In genomic region chr15:79040501-79041416, GRCm38 (mm10) we compare ENCODE assay signal across 8 mouse cellular contexts. TPM values are rescaled to one million over a fixed set of nuclear protein-coding genes. Genes with fewer than 3 reads are reported as not detected.
A peak's percentile ranks its signal among the peaks of the same experiment; 100 is the strongest.
DNase-seq lines count a peak whose midpoint lies in the region; ATAC-seq lines count a peak whose summit lies in the region.

No protein-coding gene starts in this region.

- no peak overlapping the region for H3K9ac ChIP-seq in lung, embryonic 15.5 days
- H3K9ac ChIP-seq in embryonic facial prominence, embryonic 13.5 days: peak overlapping the region; percentile 61
- peak overlapping the region; percentile 42 for H3K9ac ChIP-seq in kidney, embryonic 14.5 days (ENCODE audit: low read depth, low read length)
- peak overlapping the region; percentile 52 for H3K9ac ChIP-seq in midbrain, embryonic 16.5 days (ENCODE audit: low read depth, low read length)

- DNase-seq in lung, adult 18-20 months: no peak
- DNase-seq in left cerebral cortex, postnatal 25 days (ENCODE audit: low spot score in 2 of 2): no peak
- DNase-seq in frontal cortex, adult 2 months (ENCODE audit: extremely low spot score in 1 of 2, low spot score in 1 of 2): no peak
- no peak for DNase-seq in layer of hippocampus, adult 11-12 months (ENCODE audit: low spot score)

- intact Hi-C loops in left cerebral cortex, postnatal 25 days (cut with DNase I): no loop called here

- H3K36me3 ChIP-seq in lung, embryonic 15.5 days: no peaks in the 10 kb centered on the region; the same call in 1 of the 2 replicates
- peaks cover 19% of the 10 kb centered on the region for H3K36me3 ChIP-seq in embryonic facial prominence, embryonic 13.5 days
- H3K36me3 ChIP-seq in kidney, embryonic 14.5 days (ENCODE audit: control insufficient read depth, insufficient read depth, low read length): peaks cover 16% of the 10 kb centered on the region
- no peaks in the 10 kb centered on the region for H3K36me3 ChIP-seq in midbrain, embryonic 16.5 days (ENCODE audit: control insufficient read depth, insufficient read depth, low read length)

- no peak overlapping the region for H3K27ac ChIP-seq in lung, embryonic 15.5 days
- no peak overlapping the region for H3K27ac ChIP-seq in embryonic facial prominence, embryonic 13.5 days
- H3K27ac ChIP-seq in kidney, embryonic 14.5 days (ENCODE audit: low read depth, low read length): no peak overlapping the region
- no peak overlapping the region for H3K27ac ChIP-seq in midbrain, embryonic 16.5 days (ENCODE audit: low read length)

- H3K9me3 ChIP-seq in lung, embryonic 15.5 days: no peaks in the 10 kb centered on the region
- H3K9me3 ChIP-seq in embryonic facial prominence, embryonic 13.5 days: no peaks in the 10 kb centered on the region
- H3K9me3 ChIP-seq in kidney, embryonic 14.5 days (ENCODE audit: control insufficient read depth, low read length): no peaks in the 10 kb centered on the region
- no peaks in the 10 kb centered on the region for H3K9me3 ChIP-seq in midbrain, embryonic 16.5 days (replicated peaks; ENCODE audit: control insufficient read depth, low read length, poor library complexity, severe bottlenecking)

- H3K4me2 ChIP-seq in lung, embryonic 15.5 days: peak overlapping the region; percentile 50
- H3K4me2 ChIP-seq in embryonic facial prominence, embryonic 13.5 days: peak overlapping the region; percentile 64
- H3K4me2 ChIP-seq in kidney, embryonic 14.5 days (replicated peaks; ENCODE audit: low read depth, low read length): peak overlapping the region; percentile 50
- peak overlapping the region; percentile 51 for H3K4me2 ChIP-seq in midbrain, embryonic 16.5 days (ENCODE audit: low read length)

- peaks cover 55% of the 10 kb centered on the region for H3K27me3 ChIP-seq in lung, embryonic 15.5 days
- H3K27me3 ChIP-seq in embryonic facial prominence, embryonic 13.5 days: peaks cover 54% of the 10 kb centered on the region
- H3K27me3 ChIP-seq in kidney, embryonic 14.5 days (ENCODE audit: control insufficient read depth, insufficient read depth, low read length): peaks cover 31% of the 10 kb centered on the region
- H3K27me3 ChIP-seq in midbrain, embryonic 16.5 days (ENCODE audit: control insufficient read depth, insufficient read depth, low read depth, low read length): peaks cover 27% of the 10 kb centered on the region

- H3K4me1 ChIP-seq in lung, embryonic 15.5 days: peaks cover 31% of the 10 kb centered on the region
- peaks cover 44% of the 10 kb centered on the region for H3K4me1 ChIP-seq in embryonic facial prominence, embryonic 13.5 days
- peaks cover 23% of the 10 kb centered on the region for H3K4me1 ChIP-seq in kidney, embryonic 14.5 days (ENCODE audit: control insufficient read depth, insufficient read depth, low read length)
- peaks cover 6% of the 10 kb centered on the region; the same call in 1 of the 2 replicates for H3K4me1 ChIP-seq in midbrain, embryonic 16.5 days (ENCODE audit: control insufficient read depth, insufficient read depth, low read length)

- WGBS in lung, embryonic 15.5 days: 15% methylated on average over 24 of the region's 24 CpGs
- 21% methylated on average over 24 of the region's 24 CpGs for WGBS in embryonic facial prominence, embryonic 13.5 days
- WGBS in kidney, embryonic 14.5 days: 15% methylated on average over 24 of the region's 24 CpGs
- WGBS in midbrain, embryonic 16.5 days: 22% methylated on average over 24 of the region's 24 CpGs

- H3K4me3 ChIP-seq in lung, embryonic 15.5 days: peak overlapping the region; percentile 22
- H3K4me3 ChIP-seq in embryonic facial prominence, embryonic 13.5 days: peak overlapping the region; percentile 35
- peak overlapping the region; percentile 30 for H3K4me3 ChIP-seq in kidney, embryonic 14.5 days (ENCODE audit: low read length)
- H3K4me3 ChIP-seq in midbrain, embryonic 16.5 days (ENCODE audit: low read depth, low read length): peak overlapping the region; percentile 27

- no peak for ATAC-seq in lung, embryonic 15.5 days (ENCODE audit: borderline replicate concordance, extremely low read depth, low FRiP score, low TSS enrichment)
- ATAC-seq in embryonic facial prominence, embryonic 13.5 days (ENCODE audit: insufficient number of reproducible peaks, insufficient read depth, low FRiP score, low TSS enrichment, low read depth): no peak
- no peak for ATAC-seq in kidney, embryonic 14.5 days (ENCODE audit: low FRiP score, low TSS enrichment)
- no peak for ATAC-seq in midbrain, embryonic 16.5 days

RNA-seq across cellular contexts. Expression of gene Galr3, which starts 0.9 kb away (rescaled TPM):
- not detected in 2 replicates for polyA plus RNA-seq in lung, embryonic 15.5 days (2015; fragmentation: Nextera tagmentation; extraction: Ambion mirVana)
- polyA plus RNA-seq in embryonic facial prominence, embryonic 13.5 days (2015; fragmentation: Nextera tagmentation; extraction: Ambion mirVana): not detected in 2 replicates
- polyA plus RNA-seq in kidney, embryonic 14.5 days (2014; fragmentation: Nextera tagmentation; extraction: Ambion mirVana): 0.28 TPM in 1 of 2 replicates, not detected in the other
- not detected in 2 replicates for polyA plus RNA-seq in midbrain, embryonic 16.5 days (2015; fragmentation: Nextera tagmentation; extraction: Ambion mirVana)
- under 1 TPM; 0.53 to 0.55 TPM for total RNA-seq in left cerebral cortex, postnatal 25 days (2021)
- polyA plus RNA-seq in frontal cortex, adult 2 months (2012; rRNA removed): 0.19 and 0.38 TPM in 2 replicates

RNA-seq across cellular contexts. Expression of gene H1f0, which starts 12.5 kb away (rescaled TPM):
- polyA plus RNA-seq in lung, embryonic 15.5 days (2015; fragmentation: Nextera tagmentation; extraction: Ambion mirVana): 560 and 562 TPM in 2 replicates
- polyA plus RNA-seq in embryonic facial prominence, embryonic 13.5 days (2015; fragmentation: Nextera tagmentation; extraction: Ambion mirVana): 533 and 546 TPM in 2 replicates
- 137 and 306 TPM in 2 replicates for polyA plus RNA-seq in kidney, embryonic 14.5 days (2014; fragmentation: Nextera tagmentation; extraction: Ambion mirVana)
- 167 and 180 TPM in 2 replicates for polyA plus RNA-seq in midbrain, embryonic 16.5 days (2015; fragmentation: Nextera tagmentation; extraction: Ambion mirVana)
- total RNA-seq in left cerebral cortex, postnatal 25 days (2021): 10 to 100 TPM; 91.8 to 96.6 TPM
- polyA plus RNA-seq in frontal cortex, adult 2 months (2012; rRNA removed): 109 and 112 TPM in 2 replicates

RNA-seq across cellular contexts. Expression of gene Ankrd54, which starts 21.9 kb away (rescaled TPM):
- 57.0 and 61.0 TPM in 2 replicates for polyA plus RNA-seq in lung, embryonic 15.5 days (2015; fragmentation: Nextera tagmentation; extraction: Ambion mirVana)
- 54.1 and 57.7 TPM in 2 replicates for polyA plus RNA-seq in embryonic facial prominence, embryonic 13.5 days (2015; fragmentation: Nextera tagmentation; extraction: Ambion mirVana)
- polyA plus RNA-seq in kidney, embryonic 14.5 days (2014; fragmentation: Nextera tagmentation; extraction: Ambion mirVana): 48.6 and 54.2 TPM in 2 replicates
- 54.4 and 57.8 TPM in 2 replicates for polyA plus RNA-seq in midbrain, embryonic 16.5 days (2015; fragmentation: Nextera tagmentation; extraction: Ambion mirVana)
- 10 to 100 TPM; 19.1 to 21.1 TPM for total RNA-seq in left cerebral cortex, postnatal 25 days (2021)
- polyA plus RNA-seq in frontal cortex, adult 2 months (2012; rRNA removed): 31.0 and 32.3 TPM in 2 replicates

RNA-seq across cellular contexts. Expression of gene Eif3l, which starts 34.2 kb away (rescaled TPM):
- 223 and 225 TPM in 2 replicates for polyA plus RNA-seq in lung, embryonic 15.5 days (2015; fragmentation: Nextera tagmentation; extraction: Ambion mirVana)
- polyA plus RNA-seq in embryonic facial prominence, embryonic 13.5 days (2015; fragmentation: Nextera tagmentation; extraction: Ambion mirVana): 232 and 244 TPM in 2 replicates
- polyA plus RNA-seq in kidney, embryonic 14.5 days (2014; fragmentation: Nextera tagmentation; extraction: Ambion mirVana): 207 and 265 TPM in 2 replicates
- polyA plus RNA-seq in midbrain, embryonic 16.5 days (2015; fragmentation: Nextera tagmentation; extraction: Ambion mirVana): 165 TPM in 2 replicates
- 10 to 100 TPM; 66.3 to 69.3 TPM for total RNA-seq in left cerebral cortex, postnatal 25 days (2021)
- polyA plus RNA-seq in frontal cortex, adult 2 months (2012; rRNA removed): 80.9 and 90.8 TPM in 2 replicates
